Mouse (Mus musculus) liver, adult 2 months (tissue): Measurements from ENCODE around the gene Manba.

Source experiments
- CTCF ChIP-seq: fragments of 200-500 bp; IDR thresholded peaks from 2 replicates; pipeline ENCODE4 v1.5.1; 2011; ENCODE audit warnings: low read depth, low read length, control low read depth
- POLR2A ChIP-seq: fragments of 200-500 bp; IDR thresholded peaks from 2 replicates; pipeline ENCODE4 v1.6.1; 2011; ENCODE audit warnings: low read length, control low read depth; ENCODE audit not compliant: insufficient read depth; ENCODE audit errors: extremely low read depth

- TF ChIP-seq CTCF (no peak), POLR2A (no peak)
Measured at GRCm38 (mm10) chr3:135571540-135571939, 86.1 kb downstream of the Manba start.
